Mouse (Mus musculus) neural tube, embryonic 15.5 days (tissue): ENCODE results near the gene Cldn34c1. TPM values are rescaled to one million over a fixed set of nuclear protein-coding genes. Genes with fewer than 3 reads are reported as not detected.
A peak's percentile ranks its signal among the peaks of the same experiment; 100 is the strongest.
"Not testable (repeated sequence)": the region's sequence is repeated elsewhere in the genome, so short reads cannot be mapped to it uniquely, and the experiment has no call there.

Experiments used
- ATAC-seq: fragments of 200-750 bp; cut with Nextera tagmentation; 2 replicates; pipeline ENCODE4 v1.8.0; 2017; ENCODE audit warnings: mild to moderate bottlenecking, moderate TSS enrichment, moderate library complexity; ENCODE audit not compliant: low FRiP score
- H3K27ac ChIP-seq: fragments of 300-500 bp; sonication (generic); replicated peaks from 2 replicates; pipeline ENCODE4 v1.5.1; 2015; ENCODE audit warnings: mild to moderate bottlenecking, inconsistent platforms
- H3K27me3 ChIP-seq: fragments of 300-500 bp; sonication (generic); replicated peaks from 2 replicates; pipeline ENCODE4 v1.6.1; 2015; ENCODE audit warnings: inconsistent platforms
- H3K36me3 ChIP-seq: fragments of 300-500 bp; sonication (generic); 2 replicates; pipeline ENCODE4 v1.6.1; 2015; ENCODE audit warnings: inconsistent platforms
- H3K4me1 ChIP-seq: fragments of 300-500 bp; sonication (generic); 2 replicates; pipeline ENCODE4 v1.6.1; 2015; ENCODE audit warnings: inconsistent platforms
- H3K4me2 ChIP-seq: fragments of 300-500 bp; sonication (generic); 2 replicates; pipeline ENCODE4 v1.6.1; 2015; ENCODE audit warnings: inconsistent platforms, mild to moderate bottlenecking, moderate library complexity
- H3K4me3 ChIP-seq: fragments of 300-500 bp; sonication (generic); replicated peaks from 2 replicates; pipeline ENCODE4 v1.5.1; 2015; ENCODE audit warnings: mild to moderate bottlenecking, inconsistent platforms
- H3K9ac ChIP-seq: fragments of 300-500 bp; sonication (generic); replicated peaks from 2 replicates; pipeline ENCODE4 v1.6.1; 2015; ENCODE audit warnings: mild to moderate bottlenecking, inconsistent platforms
- H3K9me3 ChIP-seq: fragments of 300-500 bp; sonication (generic); replicated peaks from 2 replicates; pipeline ENCODE4 v1.6.1; 2016; ENCODE audit warnings: inconsistent platforms
- WGBS: fragments of 180-500 bp; shearing (Covaris S2); methylation state at CpG from one replicate; pipeline ENCODE4 v1.1.7; 2015; ENCODE audit warnings: mixed read lengths; 5-methylcytosine and 5-hydroxymethylcytosine counted together
- polyA plus RNA-seq: library from polyadenylated mRNA; unstranded; fragments of >200 nt; fragmentation: Nextera tagmentation; extraction: Ambion mirVana; gene quantifications from 2 replicates; pipeline ENCODE4 v1.2.1, GENCODE M21; 2015

Gene Cldn34c1
- polyA plus RNA-seq: 31.7 and 36.6 TPM in 2 replicates

GRCm38 (mm10) chrX:123103291-123104260 lies at the start of gene Cldn34c1:
TSS of gene Cldn34c1 (plus strand) at chrX:123103495.
- Histone ChIP-seq H3K4me2 (peak within 1 kb of the TSS; percentile 54), H3K4me1 (no peaks in the 10 kb centered on the region), H3K36me3 (no peaks in the 10 kb centered on the region), H3K27me3 (no peaks in the 10 kb centered on the region), H3K9ac (peak within 1 kb of the TSS; percentile 73), H3K4me3 (peak within 1 kb of the TSS; percentile 56), H3K27ac (peak within 1 kb of the TSS; percentile 95), H3K9me3 (no peaks in the 10 kb centered on the region)
- WGBS: 10% methylated on average over 52 of the region's 66 CpGs
- peak; percentile 98 for ATAC-seq

GRCm38 (mm10) chrX:123087441-123087840 lies 15.9 kb upstream of the Cldn34c1 start:
- no peaks in the 10 kb centered on the region for H3K9me3 ChIP-seq
- H3K4me3 ChIP-seq: no peak overlapping the region
- no peak overlapping the region for H3K4me2 ChIP-seq
- no peak overlapping the region for H3K9ac ChIP-seq
- H3K4me1 ChIP-seq: no peaks in the 10 kb centered on the region
- no peaks in the 10 kb centered on the region for H3K36me3 ChIP-seq
- H3K27ac ChIP-seq: no peak overlapping the region
- no peaks in the 10 kb centered on the region for H3K27me3 ChIP-seq
- ATAC-seq: no peak
- 79% methylated on average over 3 of the region's 3 CpGs for WGBS

DNA sequence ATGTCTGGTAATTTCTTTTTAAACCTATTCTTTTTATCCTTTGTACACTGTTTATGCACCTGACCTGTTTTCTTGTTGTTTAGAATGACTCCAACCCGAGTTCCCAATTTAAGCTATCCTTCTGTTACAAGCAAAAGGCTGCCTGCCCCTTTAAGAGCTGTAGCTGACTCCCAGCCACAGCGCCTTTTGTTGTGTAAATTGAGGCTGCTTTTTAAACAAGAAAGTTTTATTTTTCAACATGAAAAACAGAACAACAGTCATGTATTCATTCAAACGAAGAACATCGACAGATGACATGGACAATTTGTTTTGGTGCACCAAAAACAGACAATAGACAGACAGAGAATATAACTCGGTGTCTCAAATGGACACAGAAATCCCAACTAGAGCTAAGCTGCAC lies 489 bp upstream of the Cldn34c1 start:
- Histone ChIP-seq H3K27ac (peak overlapping the region; percentile 95), H3K4me3 (peak overlapping the region; percentile 56), H3K4me2 (peak overlapping the region; percentile 54), H3K9ac (peak overlapping the region; percentile 73)
- peak; percentile 67; the same call in 1 of the 2 replicates for ATAC-seq
- not testable (repeated sequence) for H3K9me3 ChIP-seq, H3K4me1 ChIP-seq, H3K36me3 ChIP-seq, H3K27me3 ChIP-seq
- WGBS: 15% methylated on average over 5 of the region's 5 CpGs

DNA sequence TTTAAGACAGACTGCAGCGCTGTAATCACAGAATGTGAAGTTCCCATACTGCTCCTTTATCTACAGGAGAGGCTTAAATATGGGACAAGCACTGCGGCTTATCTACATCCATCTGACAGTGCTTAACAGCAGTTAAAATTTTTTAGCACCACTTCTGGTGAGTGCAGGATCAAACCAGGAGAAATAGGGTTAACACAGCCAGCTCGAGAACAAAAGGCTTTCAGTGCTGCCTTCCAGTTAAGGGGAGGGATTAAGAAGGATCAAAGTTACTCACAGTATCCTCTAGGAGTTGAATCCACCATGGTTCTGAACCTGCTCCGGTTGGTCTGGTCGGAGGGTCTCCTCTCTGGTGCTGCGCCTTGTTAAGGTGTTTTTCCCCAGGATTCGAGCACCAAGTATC lies 1.4 kb downstream of the Cldn34c1 start:
- H3K9me3 ChIP-seq, H3K4me1 ChIP-seq, H3K27me3 ChIP-seq, H3K36me3 ChIP-seq, ATAC-seq: not testable (repeated sequence)
- WGBS: 15% methylated on average over 7 of the region's 7 CpGs
- peak overlapping the region; percentile 95 for H3K27ac ChIP-seq
- H3K4me3 ChIP-seq: peak overlapping the region; percentile 56
- H3K9ac ChIP-seq: peak overlapping the region; percentile 73
- peak overlapping the region; percentile 54 for H3K4me2 ChIP-seq

DNA sequence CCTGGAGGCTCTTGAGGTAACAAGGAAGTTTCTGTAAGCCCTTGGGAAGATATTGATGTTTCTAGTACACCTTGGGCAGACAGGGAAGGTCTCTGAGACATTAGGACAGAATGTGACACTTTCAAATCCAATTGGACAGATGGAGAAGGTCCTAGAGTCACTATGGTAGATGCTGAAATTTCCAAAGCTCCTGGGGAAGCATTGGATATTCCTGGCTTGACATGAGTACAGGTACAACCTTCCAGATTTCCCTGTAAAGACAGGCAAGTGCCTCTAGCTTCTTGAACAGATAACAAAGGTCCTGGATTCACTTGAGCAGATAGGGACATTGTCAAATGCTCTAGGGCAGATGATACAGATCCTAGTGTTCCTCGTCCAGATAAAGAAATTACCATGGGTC lies 119.1 kb downstream of the Cldn34c1 start, which contains the start of gene Srsx:
Srsx (minus strand) TSS at position 101 of the 400 bp plus-strand sequence.
- H3K4me3 ChIP-seq, ATAC-seq, H3K4me1 ChIP-seq, H3K27ac ChIP-seq, H3K36me3 ChIP-seq, H3K9ac ChIP-seq, H3K4me2 ChIP-seq, H3K9me3 ChIP-seq, H3K27me3 ChIP-seq: not testable (repeated sequence)
- no CpG with 5 or more reads among the region's 1 CpGs for WGBS

Other genes starting within 250 kb of the Cldn34c1 start
- not detected in 2 replicates for gene Gm17521, start 73.8 kb upstream of the Cldn34c1 start, polyA plus RNA-seq
- gene Srsx, start 119.0 kb downstream of the Cldn34c1 start, polyA plus RNA-seq: not detected in 2 replicates
- not detected in 2 replicates for gene Gm17577, start 143.4 kb downstream of the Cldn34c1 start, polyA plus RNA-seq